Mouse (Mus musculus) neural tube, embryonic 11.5 days (tissue): ENCODE data around the gene Ccnt1. TPM values are rescaled to one million over a fixed set of nuclear protein-coding genes. Genes with fewer than 3 reads are reported as not detected.
"Not testable (repeated sequence)": the region's sequence is repeated elsewhere in the genome, so short reads cannot be mapped to it uniquely, and the experiment has no call there.

Experiments used
- ATAC-seq: fragments of 200-750 bp; cut with Nextera tagmentation; 2 replicates; pipeline ENCODE4 v1.8.0; 2017; ENCODE audit warnings: moderate number of reproducible peaks, mild to moderate bottlenecking, moderate TSS enrichment, moderate library complexity; ENCODE audit not compliant: insufficient read depth, low FRiP score, low TSS enrichment
- DNase-seq: peaks from one replicate; pipeline ENCODE4 v3.0.0-alpha.2; 2015; ENCODE audit warnings: low spot score
- H3K27ac ChIP-seq: fragments of 300-500 bp; sonication (generic); 2 replicates; pipeline ENCODE4 v1.5.1; 2014; ENCODE audit warnings: low read depth, mild to moderate bottlenecking, low read length
- H3K27me3 ChIP-seq: fragments of 300-500 bp; sonication (generic); 2 replicates; pipeline ENCODE4 v1.6.1; 2014; ENCODE audit warnings: mild to moderate bottlenecking, low read length, mixed read lengths; ENCODE audit not compliant: control insufficient read depth, insufficient read depth
- H3K36me3 ChIP-seq: fragments of 300-500 bp; sonication (generic); 2 replicates; pipeline ENCODE4 v1.6.1; 2014; ENCODE audit warnings: mild to moderate bottlenecking, low read length, moderate library complexity, mixed read lengths; ENCODE audit not compliant: control insufficient read depth, insufficient read depth
- H3K4me1 ChIP-seq: fragments of 300-500 bp; sonication (generic); 2 replicates; pipeline ENCODE4 v1.6.1; 2014; ENCODE audit warnings: low read length, mixed read lengths; ENCODE audit not compliant: control insufficient read depth, insufficient read depth
- H3K4me2 ChIP-seq: fragments of 300-500 bp; sonication (generic); 2 replicates; pipeline ENCODE4 v1.6.1; 2014; ENCODE audit warnings: low read depth, mild to moderate bottlenecking, moderate library complexity
- H3K4me3 ChIP-seq: fragments of 300-500 bp; sonication (generic); 2 replicates; pipeline ENCODE4 v1.5.1; 2014; ENCODE audit warnings: low read depth, low read length
- H3K9ac ChIP-seq: fragments of 300-500 bp; sonication (generic); 2 replicates; pipeline ENCODE4 v1.6.1; 2014; ENCODE audit warnings: mild to moderate bottlenecking, low read length
- H3K9me3 ChIP-seq: fragments of 300-500 bp; sonication (generic); 2 replicates; pipeline ENCODE4 v1.6.1; 2016; ENCODE audit warnings: low read length; ENCODE audit not compliant: control insufficient read depth
- WGBS: fragments of 180-500 bp; shearing (Covaris S2); extraction: QIAGEN DNeasy Blood & Tissue Kit; methylation state at CpG from one replicate; pipeline ENCODE4 v1.1.7; 2014; 5-methylcytosine and 5-hydroxymethylcytosine counted together
- polyA plus RNA-seq: library from polyadenylated mRNA; unstranded; fragments of >200 nt; fragmentation: Nextera tagmentation; extraction: Ambion mirVana; gene quantifications from 2 replicates; pipeline ENCODE4 v1.2.1, GENCODE M21; 2014

Gene Ccnt1
- polyA plus RNA-seq, 1 experiment from 2014 or later, result 65.6 TPM

GRCm38 (mm10) chr15:98587751-98588150 is 17.0 kb upstream of the Ccnt1 start:
- Histone ChIP-seq H3K4me1 (no peaks in the 10 kb centered on the region), H3K4me2 (no peak overlapping the region), H3K27me3 (no peaks in the 10 kb centered on the region), H3K4me3 (no peak overlapping the region), H3K27ac (no peak overlapping the region), H3K9me3 (no peaks in the 10 kb centered on the region), H3K9ac (no peak overlapping the region), H3K36me3 (peaks cover 8% of the 10 kb centered on the region)
- ATAC-seq (no peak), DNase-seq (no peak)
- WGBS, result 87% methylated on average over 11 of the region's 11 CpGs

GRCm38 (mm10) chr15:98586141-98586540 is 15.4 kb upstream of the Ccnt1 start:
- not testable (repeated sequence) for H3K9ac ChIP-seq, H3K36me3 ChIP-seq, H3K4me3 ChIP-seq, H3K4me1 ChIP-seq, ATAC-seq, H3K4me2 ChIP-seq, H3K27me3 ChIP-seq, H3K27ac ChIP-seq, DNase-seq, H3K9me3 ChIP-seq
- 79% methylated on average over 9 of the region's 9 CpGs for WGBS

GRCm38 (mm10) chr15:98585421-98585820 is 14.7 kb upstream of the Ccnt1 start:
- H3K4me1 ChIP-seq, result no peaks in the 10 kb centered on the region
- DNase-seq (no peak), ATAC-seq (no peak)
- H3K36me3 ChIP-seq, result no peaks in the 10 kb centered on the region
- no peak overlapping the region for H3K9ac ChIP-seq
- 40% methylated on average over 7 of the region's 7 CpGs for WGBS
- H3K9me3 ChIP-seq, result no peaks in the 10 kb centered on the region
- no peak overlapping the region for H3K4me2 ChIP-seq
- no peaks in the 10 kb centered on the region for H3K27me3 ChIP-seq
- H3K4me3 ChIP-seq, result no peak overlapping the region
- H3K27ac ChIP-seq, result no peak overlapping the region

- H3K9ac ChIP-seq, result no peak overlapping the region
- DNase-seq, result no peak
- H3K36me3 ChIP-seq, result no peaks in the 10 kb centered on the region
- no peak overlapping the region for H3K27ac ChIP-seq
- no peaks in the 10 kb centered on the region for H3K9me3 ChIP-seq
- no peaks in the 10 kb centered on the region for H3K4me1 ChIP-seq
- WGBS, result 77% methylated on average over 8 of the region's 8 CpGs
- H3K4me3 ChIP-seq, result no peak overlapping the region
- no peak overlapping the region for H3K4me2 ChIP-seq
- H3K27me3 ChIP-seq, result no peaks in the 10 kb centered on the region
- ATAC-seq, result no peak
Measured at GRCm38 (mm10) chr15:98582996-98583395, 12.3 kb upstream of the Ccnt1 start.

GRCm38 (mm10) chr15:98582410-98582809 is 11.7 kb upstream of the Ccnt1 start:
- DNase-seq, result no peak
- Histone ChIP-seq H3K27ac (no peak overlapping the region), H3K4me2 (no peak overlapping the region), H3K36me3 (no peaks in the 10 kb centered on the region), H3K9me3 (no peaks in the 10 kb centered on the region), H3K4me1 (no peaks in the 10 kb centered on the region), H3K9ac (no peak overlapping the region), H3K4me3 (no peak overlapping the region), H3K27me3 (no peaks in the 10 kb centered on the region)
- ATAC-seq, result no peak
- WGBS, result 89% methylated on average over 8 of the region's 8 CpGs

GRCm38 (mm10) chr15:98579795-98580464 is 9.2 kb upstream of the Ccnt1 start:
- H3K36me3 ChIP-seq, result no peaks in the 10 kb centered on the region
- H3K9me3 ChIP-seq, result no peaks in the 10 kb centered on the region
- H3K9ac ChIP-seq, result no peak overlapping the region
- no peak overlapping the region for H3K4me3 ChIP-seq
- ATAC-seq (peak; percentile 35; the same call in 1 of the 2 replicates), DNase-seq (peak; percentile 82)
- H3K27me3 ChIP-seq, result no peaks in the 10 kb centered on the region
- 48% methylated on average over 5 of the region's 5 CpGs for WGBS
- H3K4me1 ChIP-seq, result no peaks in the 10 kb centered on the region
- no peak overlapping the region for H3K27ac ChIP-seq
- no peak overlapping the region for H3K4me2 ChIP-seq

- no peak overlapping the region for H3K4me3 ChIP-seq
- no peak overlapping the region for H3K9ac ChIP-seq
- no peaks in the 10 kb centered on the region for H3K9me3 ChIP-seq
- no peak overlapping the region for H3K4me2 ChIP-seq
- ATAC-seq, result no peak
- no peak for DNase-seq
- H3K36me3 ChIP-seq, result no peaks in the 10 kb centered on the region
- no peak overlapping the region for H3K27ac ChIP-seq
- no peaks in the 10 kb centered on the region for H3K27me3 ChIP-seq
- 83% methylated on average over 2 of the region's 2 CpGs for WGBS
- H3K4me1 ChIP-seq, result no peaks in the 10 kb centered on the region
Measured at GRCm38 (mm10) chr15:98579310-98579709, 8.6 kb upstream of the Ccnt1 start.

GRCm38 (mm10) chr15:98573293-98573692 is 2.6 kb upstream of the Ccnt1 start:
- ATAC-seq (no peak), DNase-seq (no peak)
- Histone ChIP-seq H3K27me3 (no peaks in the 10 kb centered on the region), H3K4me2 (no peak overlapping the region), H3K4me1 (no peaks in the 10 kb centered on the region), H3K9ac (no peak overlapping the region), H3K36me3 (no peaks in the 10 kb centered on the region), H3K9me3 (no peaks in the 10 kb centered on the region), H3K27ac (no peak overlapping the region), H3K4me3 (no peak overlapping the region)
- 75% methylated on average over 4 of the region's 4 CpGs for WGBS

- H3K4me1 ChIP-seq, result peaks cover 13% of the 10 kb centered on the region
- ATAC-seq, result no peak
- no peaks in the 10 kb centered on the region for H3K27me3 ChIP-seq
- no peak for DNase-seq
- H3K36me3 ChIP-seq, result no peaks in the 10 kb centered on the region
- no peak overlapping the region for H3K4me3 ChIP-seq
- 89% methylated on average over 4 of the region's 4 CpGs for WGBS
- H3K9ac ChIP-seq, result no peak overlapping the region
- no peaks in the 10 kb centered on the region for H3K9me3 ChIP-seq
- H3K27ac ChIP-seq, result no peak overlapping the region
- no peak overlapping the region for H3K4me2 ChIP-seq
Measured at GRCm38 (mm10) chr15:98569795-98570365, 843 bp downstream of the Ccnt1 start.
